Mouse (Mus musculus) brain, adult 2 months (tissue): ENCODE measurements around the gene Ube2f.
A peak's percentile ranks its signal among the peaks of the same experiment; 100 is the strongest.

Experiments
- DNase-seq: peaks from one replicate; pipeline ENCODE4 v3.0.0; 2011; ENCODE audit warnings: low read depth, low spot score

Ube2f gene

GRCm38 (mm10) chr1:91249564-91250414 lies at the start of gene Ube2f:
Gene Ube2f, plus strand, starts transcription at chr1:91250304.
- DNase-seq, result peak; percentile 100

DNA sequence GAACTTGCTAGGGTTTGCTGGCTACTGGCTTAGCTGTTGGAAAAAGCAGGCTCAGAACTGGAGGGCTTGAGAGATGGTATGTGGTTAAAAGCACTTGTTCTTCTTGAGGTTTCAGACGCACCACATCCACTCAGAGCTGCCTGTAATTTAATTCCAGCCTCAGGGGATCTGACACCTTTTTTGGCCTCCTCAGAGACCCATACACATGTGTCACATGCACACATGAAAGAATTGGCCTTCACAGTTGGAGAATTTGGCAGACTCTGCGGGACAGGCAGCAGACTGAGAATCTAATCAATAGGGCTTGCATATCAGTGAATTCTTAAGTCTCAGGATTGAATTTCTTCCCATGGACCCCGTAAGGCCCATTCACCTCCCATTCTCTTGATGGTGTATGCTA lies 49.0 kb upstream of the Ube2f start:
- DNase-seq, result no peak

DNA sequence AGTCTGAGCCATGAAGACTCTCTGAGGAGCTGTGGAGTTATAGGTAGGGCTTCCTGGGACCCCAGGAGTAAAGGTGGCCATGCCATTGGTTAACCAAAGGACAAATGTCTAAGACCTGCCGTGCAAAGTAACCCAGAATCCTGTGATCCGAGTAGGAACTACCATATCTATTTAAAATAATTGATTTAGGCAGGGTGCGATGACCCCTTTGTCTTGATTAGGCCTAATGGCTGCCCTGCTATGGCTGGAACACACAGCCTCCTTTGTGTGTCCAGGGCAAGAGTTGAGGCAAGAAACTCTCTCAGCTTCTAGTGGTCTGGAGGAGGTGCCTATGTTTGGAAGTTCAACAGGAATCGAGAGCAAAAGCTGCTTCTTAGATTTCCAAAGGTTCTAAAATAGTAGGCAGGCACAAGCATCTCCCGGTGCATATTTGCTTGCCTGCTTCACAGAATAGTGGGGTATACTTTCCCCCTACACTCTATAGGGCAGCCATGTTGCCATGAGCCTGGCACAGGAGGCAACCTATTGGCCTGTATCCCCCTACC lies 45.8 kb upstream of the Ube2f start:
- peak; percentile 63 for DNase-seq

DNA sequence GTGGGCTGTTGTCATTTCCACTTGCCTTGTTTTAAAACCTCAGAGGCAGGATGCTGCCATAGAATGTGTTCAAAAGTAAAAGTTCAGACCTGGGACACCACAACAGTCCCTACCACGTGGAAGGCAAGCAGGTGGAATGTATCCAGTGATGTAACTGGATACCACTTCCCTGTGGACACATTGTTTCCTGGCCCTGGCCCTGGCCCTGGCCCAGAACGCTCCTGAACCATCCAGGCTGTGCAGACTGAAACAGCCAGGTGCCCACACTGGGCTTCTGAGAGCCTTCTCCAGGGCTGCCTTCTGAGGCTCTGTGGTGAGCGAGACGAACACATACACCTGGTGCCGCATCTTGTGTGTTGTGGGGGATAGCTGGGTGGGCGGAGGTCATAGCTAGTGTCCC lies 44.5 kb upstream of the Ube2f start:
- DNase-seq, result no peak

DNA sequence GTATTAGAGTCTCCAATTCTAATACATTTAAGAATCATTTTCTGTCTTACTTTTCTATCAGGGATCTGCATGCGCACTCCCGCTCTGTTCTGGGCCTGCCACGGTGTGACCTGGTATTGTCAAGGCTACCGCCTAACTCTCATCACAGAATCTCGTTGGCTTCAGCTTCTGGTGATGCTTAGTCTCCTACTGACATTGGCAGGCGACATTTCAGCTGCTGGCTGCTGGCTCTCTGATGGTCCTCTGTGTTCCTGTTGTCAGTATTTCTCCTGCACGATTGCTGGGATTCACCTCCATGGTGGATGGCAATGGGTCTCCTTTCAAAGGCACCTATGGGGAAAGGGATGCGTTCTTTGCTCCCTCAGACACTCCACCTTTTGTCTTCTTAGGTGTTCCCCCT lies 43.8 kb upstream of the Ube2f start:
- no peak for DNase-seq

GRCm38 (mm10) chr1:91206873-91207272 lies 43.2 kb upstream of the Ube2f start:
- peak; percentile 86 for DNase-seq

GRCm38 (mm10) chr1:91207334-91208074 lies 42.6 kb upstream of the Ube2f start:
- no peak for DNase-seq

DNA sequence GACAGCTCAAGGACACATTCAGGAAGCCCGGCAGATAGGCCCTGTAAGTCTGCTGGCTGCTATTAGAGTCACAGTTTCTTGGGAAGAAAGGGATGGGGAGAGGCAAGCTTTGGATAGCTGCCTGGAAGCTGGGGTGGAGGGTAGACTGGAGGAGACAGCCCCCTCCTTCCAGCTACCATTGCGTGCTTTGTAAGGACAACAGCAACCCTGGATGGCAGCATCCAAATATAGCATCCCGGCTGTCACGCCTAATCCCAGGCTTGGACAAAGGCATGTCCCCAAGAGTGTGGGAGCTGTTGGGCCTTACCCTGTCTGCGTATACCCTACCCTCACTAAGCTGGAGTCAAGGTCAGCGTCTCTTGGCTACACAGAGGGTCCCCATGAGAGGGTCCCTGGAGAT lies 40.8 kb upstream of the Ube2f start:
- DNase-seq, result peak; percentile 89

GRCm38 (mm10) chr1:91209785-91210184 lies 40.3 kb upstream of the Ube2f start:
- peak; percentile 93 for DNase-seq

DNA sequence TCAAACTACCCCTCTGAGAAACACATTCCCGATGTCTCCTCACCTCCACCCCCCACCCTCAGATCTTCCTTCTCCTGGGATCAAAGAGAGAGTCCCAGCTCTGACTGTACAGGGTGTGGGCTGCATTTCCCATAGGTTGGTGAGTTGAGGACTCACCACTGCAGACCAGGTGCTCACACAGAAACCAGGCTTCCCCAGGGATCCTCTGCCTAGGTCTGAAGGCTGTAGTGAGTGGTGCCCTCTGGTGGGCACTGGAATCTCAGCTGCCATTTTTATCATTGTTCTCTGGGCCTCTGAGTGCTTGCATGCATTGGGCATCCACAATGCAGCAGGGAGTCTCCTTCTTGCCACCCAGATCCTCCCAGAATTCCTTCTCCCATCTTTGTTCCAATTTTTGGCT lies 39.0 kb upstream of the Ube2f start:
- peak; percentile 85 for DNase-seq

GRCm38 (mm10) chr1:91211591-91212008 lies 38.5 kb upstream of the Ube2f start:
- peak; percentile 62 for DNase-seq

DNA sequence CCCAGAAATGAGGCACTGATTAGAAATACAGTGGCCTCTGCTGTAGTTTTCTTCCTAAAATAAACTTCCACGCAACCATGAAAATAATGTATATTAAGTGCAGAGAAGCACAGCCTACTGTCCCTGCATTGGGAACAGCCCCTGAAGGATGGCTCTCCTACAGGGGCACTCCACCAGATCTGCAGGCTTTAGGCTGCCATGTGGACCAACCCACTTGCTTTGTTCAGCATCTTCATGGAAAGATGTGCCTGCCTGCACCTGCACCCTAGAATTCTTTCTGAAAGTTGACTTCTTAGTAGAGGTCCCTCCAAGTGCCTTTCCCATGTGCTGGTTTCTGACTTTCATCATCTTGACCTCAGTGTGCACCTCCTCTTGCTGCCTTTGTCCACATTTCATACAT lies 34.8 kb upstream of the Ube2f start:
- no peak for DNase-seq

- no peak for DNase-seq
Observed at GRCm38 (mm10) chr1:91215981-91216380, 34.1 kb upstream of the Ube2f start.

- DNase-seq, result peak; percentile 50
Observed at GRCm38 (mm10) chr1:91216504-91217267, 33.4 kb upstream of the Ube2f start.

DNA sequence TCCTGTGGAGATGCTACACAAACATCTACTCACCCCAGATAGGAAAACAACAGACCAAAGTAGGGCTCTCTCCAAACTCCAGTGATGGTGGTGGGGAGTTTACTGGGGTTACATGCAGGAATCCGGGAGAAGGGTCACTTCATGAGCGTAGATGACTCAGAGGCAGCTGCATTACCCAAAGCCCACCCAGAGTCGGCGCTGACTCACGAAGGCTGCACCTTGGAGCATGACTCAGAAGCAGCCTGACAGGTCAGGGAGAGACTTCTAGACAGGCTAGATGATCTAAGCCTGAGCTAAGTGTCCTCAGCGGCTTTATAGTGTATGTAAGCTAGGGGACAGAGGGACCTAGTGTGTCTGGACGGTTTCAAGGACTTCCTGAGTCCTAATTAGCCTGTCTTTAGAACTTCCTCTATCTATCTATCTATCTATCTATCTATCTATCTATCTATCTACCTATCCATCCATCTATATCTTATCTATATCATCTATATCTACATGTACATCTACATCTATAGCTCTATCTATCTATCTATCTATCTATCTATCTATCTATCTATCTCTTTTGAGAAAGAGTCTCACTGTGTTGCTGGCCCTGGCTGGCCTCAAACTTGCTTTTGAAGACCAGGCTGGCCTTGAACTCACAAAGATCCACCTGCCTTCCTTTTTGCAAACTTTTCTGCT lies 30.3 kb upstream of the Ube2f start:
- DNase-seq, result peak; percentile 50

DNA sequence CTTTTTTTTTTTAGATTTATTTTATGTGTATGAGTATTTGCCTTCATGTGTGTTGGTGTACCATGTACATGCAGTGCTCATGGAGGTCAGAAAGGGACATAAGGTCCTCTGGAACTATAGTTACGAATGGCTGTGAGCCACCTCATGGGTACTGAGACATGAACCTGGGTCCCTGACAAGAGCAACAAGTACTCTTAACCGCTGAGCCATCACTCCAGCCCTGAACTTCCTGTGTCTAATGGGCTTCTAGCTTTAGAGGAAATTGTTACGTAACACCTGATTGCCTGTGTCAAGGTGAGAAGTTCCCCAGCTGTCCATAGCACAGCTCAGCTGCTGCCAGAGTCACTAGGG lies 29.8 kb upstream of the Ube2f start:
- DNase-seq, result no peak

GRCm38 (mm10) chr1:91226562-91226961 lies 23.5 kb upstream of the Ube2f start:
- no peak for DNase-seq

DNA sequence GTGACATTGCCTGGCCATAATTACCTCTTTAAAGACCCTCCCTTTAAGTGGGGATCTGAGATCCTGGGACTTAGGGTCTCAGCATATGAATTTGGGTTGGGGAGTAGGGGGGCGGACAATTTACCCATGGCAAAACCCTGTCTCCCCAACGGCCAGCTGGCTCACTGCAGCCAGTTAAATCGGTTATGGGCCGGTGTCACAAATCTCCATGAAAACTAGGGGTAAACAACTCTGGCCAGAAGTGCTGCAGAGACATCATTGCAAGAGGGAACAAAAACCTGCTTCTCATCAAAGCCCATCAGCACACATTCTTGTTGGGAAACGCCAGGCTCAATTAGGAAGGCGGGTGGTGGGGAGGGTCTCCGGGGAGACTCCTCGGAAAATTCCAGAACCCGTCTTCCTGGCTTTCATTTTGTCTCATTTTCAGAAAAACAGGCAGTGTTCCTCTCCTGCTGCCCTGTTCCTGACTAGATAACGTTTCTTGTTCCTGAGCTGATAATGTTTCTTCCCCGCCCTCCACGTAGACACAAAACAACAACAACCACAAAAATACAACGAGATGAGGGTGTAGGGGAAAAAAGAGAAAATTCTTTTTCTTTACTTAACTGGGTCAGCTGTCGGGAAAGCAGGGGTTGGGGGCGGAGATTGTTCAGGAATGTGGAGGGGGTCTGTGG lies 22.6 kb upstream of the Ube2f start:
- no peak for DNase-seq

DNA sequence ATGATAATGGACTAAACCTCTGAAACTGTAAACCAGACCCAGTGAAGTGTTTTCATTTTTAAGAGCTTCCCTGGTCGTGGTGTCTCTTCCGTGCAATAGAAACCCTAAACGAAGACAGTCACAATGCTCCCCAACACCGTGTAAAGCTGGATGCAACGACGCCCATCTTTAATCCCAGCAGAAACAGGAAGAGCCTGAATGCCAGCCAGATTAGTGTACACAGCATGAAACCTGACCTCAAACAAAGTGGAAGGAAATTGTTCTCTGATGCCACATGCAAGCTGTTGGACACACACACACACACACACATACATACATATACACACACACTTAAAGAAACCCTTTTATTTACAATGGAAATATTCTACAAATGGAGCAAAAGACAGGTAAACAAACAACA lies 19.0 kb upstream of the Ube2f start:
- DNase-seq, result no peak

DNA sequence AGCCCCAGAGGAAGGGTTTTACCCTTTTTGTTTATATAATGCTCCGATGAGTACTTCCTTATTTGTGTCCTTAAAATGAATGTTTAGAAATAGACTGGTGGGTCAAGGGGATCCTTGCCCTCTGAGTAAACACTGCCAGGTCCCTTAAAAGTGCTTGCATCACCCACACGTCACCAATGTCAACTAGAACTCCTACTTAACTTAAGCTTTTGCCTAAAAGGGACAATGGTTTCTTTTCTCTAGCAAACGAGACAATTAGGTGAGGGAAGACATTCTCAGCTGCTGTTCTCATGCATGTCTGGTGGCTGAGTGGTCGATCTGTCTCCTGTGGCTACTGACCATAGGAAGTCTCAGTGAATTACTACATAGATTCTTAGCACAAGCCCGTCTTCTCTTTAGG lies 18.2 kb upstream of the Ube2f start:
- DNase-seq, result no peak

- DNase-seq, result no peak
Observed at GRCm38 (mm10) chr1:91235395-91235794, 14.7 kb upstream of the Ube2f start.
